Mouse (Mus musculus): Measurements from ENCODE around the gene Ggps1. TPM values are rescaled to one million over a fixed set of nuclear protein-coding genes. Genes with fewer than 3 reads are reported as not detected.

Gene Ggps1
- total RNA-seq, 2 experiments from 2014 or later: 20.3 to 23.6 TPM

Other genes with a start within 250 kb of the Ggps1 start
- gene B3galnt2, start 109.0 kb downstream of the Ggps1 start, total RNA-seq (2021): 10 to 100 TPM; 19.3 to 22.7 TPM
- gene Tbce, start 23.9 kb downstream of the Ggps1 start, total RNA-seq (2021): 10 to 100 TPM; 20.0 to 20.1 TPM
- gene Arid4b, start 256 bp downstream of the Ggps1 start, total RNA-seq (2021): 10 to 100 TPM; 24.8 to 26.5 TPM

Data from heart, postnatal 14 days (tissue).